Mouse (Mus musculus): ENCODE measurements around the gene Tbx1. TPM values are rescaled to one million over a fixed set of nuclear protein-coding genes. Genes with fewer than 3 reads are reported as not detected.

The Tbx1 gene
- polyA plus RNA-seq, 1 experiment from 2014 or later: 0.26 TPM

- Histone ChIP-seq H3K27me3 (ENCODE audit: insufficient read depth, low read length) (peaks cover 91% of the 10 kb centered on the region), H3K9ac (replicated peaks; ENCODE audit: low read length) (no peak overlapping the region), H3K36me3 (ENCODE audit: insufficient read depth, low read length) (no peaks in the 10 kb centered on the region; the same call in 1 of the 2 replicates), H3K27ac (ENCODE audit: low read length) (no peak overlapping the region), H3K4me3 (ENCODE audit: low read length) (no peak overlapping the region), H3K4me1 (ENCODE audit: insufficient read depth, low read length) (peaks cover 32% of the 10 kb centered on the region), H3K4me2 (replicated peaks; ENCODE audit: low read depth, low read length) (no peak overlapping the region), H3K9me3 (ENCODE audit: low read length) (no peaks in the 10 kb centered on the region)
- no peak for ATAC-seq (ENCODE audit: low FRiP score, low TSS enrichment)
- WGBS: 66% methylated on average over 15 of the region's 15 CpGs
Measured at GRCm38 (mm10) chr16:18623751-18624540, 33.5 kb upstream of the Tbx1 start.

GRCm38 (mm10) chr16:18622916-18623750, 32.7 kb upstream of the Tbx1 start:
- Histone ChIP-seq H3K4me3 (ENCODE audit: low read length) (no peak overlapping the region), H3K9ac (replicated peaks; ENCODE audit: low read length) (no peak overlapping the region), H3K27ac (ENCODE audit: low read length) (no peak overlapping the region), H3K36me3 (ENCODE audit: insufficient read depth, low read length) (no peaks in the 10 kb centered on the region; the same call in 1 of the 2 replicates), H3K9me3 (ENCODE audit: low read length) (no peaks in the 10 kb centered on the region), H3K4me1 (ENCODE audit: insufficient read depth, low read length) (peaks cover 29% of the 10 kb centered on the region), H3K4me2 (replicated peaks; ENCODE audit: low read depth, low read length) (no peak overlapping the region), H3K27me3 (ENCODE audit: insufficient read depth, low read length) (peaks cover 99% of the 10 kb centered on the region)
- no peak for ATAC-seq (ENCODE audit: low FRiP score, low TSS enrichment)
- WGBS: 42% methylated on average over 29 of the region's 29 CpGs

GRCm38 (mm10) chr16:18622019-18622418, 31.5 kb upstream of the Tbx1 start, which contains the start of gene Gp1bb:
Gene Gp1bb, minus strand, starts transcription at chr16:18622403.
- Histone ChIP-seq H3K36me3 (ENCODE audit: insufficient read depth, low read length) (no peaks in the 10 kb centered on the region; the same call in 1 of the 2 replicates), H3K4me1 (ENCODE audit: insufficient read depth, low read length) (peaks cover 35% of the 10 kb centered on the region), H3K9ac (replicated peaks; ENCODE audit: low read length) (no peak within 1 kb of the TSS), H3K4me3 (ENCODE audit: low read length) (peak within 1 kb of the TSS; percentile 51), H3K27me3 (ENCODE audit: insufficient read depth, low read length) (peaks cover 91% of the 10 kb centered on the region), H3K9me3 (ENCODE audit: low read length) (no peaks in the 10 kb centered on the region), H3K27ac (ENCODE audit: low read length) (no peak within 1 kb of the TSS), H3K4me2 (replicated peaks; ENCODE audit: low read depth, low read length) (peak within 1 kb of the TSS; percentile 84)
- WGBS: 16% methylated on average over 17 of the region's 17 CpGs
- ATAC-seq (ENCODE audit: low FRiP score, low TSS enrichment): no peak

GRCm38 (mm10) chr16:18621362-18622001, 31.0 kb upstream of the Tbx1 start:
- Histone ChIP-seq H3K27ac (ENCODE audit: low read length) (no peak overlapping the region), H3K4me1 (ENCODE audit: insufficient read depth, low read length) (peaks cover 35% of the 10 kb centered on the region), H3K9me3 (ENCODE audit: low read length) (no peaks in the 10 kb centered on the region), H3K9ac (replicated peaks; ENCODE audit: low read length) (no peak overlapping the region), H3K27me3 (ENCODE audit: insufficient read depth, low read length) (peaks cover 91% of the 10 kb centered on the region), H3K36me3 (ENCODE audit: insufficient read depth, low read length) (no peaks in the 10 kb centered on the region; the same call in 1 of the 2 replicates), H3K4me3 (ENCODE audit: low read length) (peak overlapping the region; percentile 51), H3K4me2 (replicated peaks; ENCODE audit: low read depth, low read length) (peak overlapping the region; percentile 84)
- ATAC-seq (ENCODE audit: low FRiP score, low TSS enrichment): no peak
- 7% methylated on average over 38 of the region's 38 CpGs for WGBS

GRCm38 (mm10) chr16:18620601-18621361, 30.3 kb upstream of the Tbx1 start:
- Histone ChIP-seq H3K27me3 (ENCODE audit: insufficient read depth, low read length) (peaks cover 90% of the 10 kb centered on the region), H3K4me2 (replicated peaks; ENCODE audit: low read depth, low read length) (peak overlapping the region; percentile 84), H3K36me3 (ENCODE audit: insufficient read depth, low read length) (no peaks in the 10 kb centered on the region; the same call in 1 of the 2 replicates), H3K27ac (ENCODE audit: low read length) (no peak overlapping the region), H3K4me1 (ENCODE audit: insufficient read depth, low read length) (peaks cover 28% of the 10 kb centered on the region), H3K9me3 (ENCODE audit: low read length) (no peaks in the 10 kb centered on the region), H3K9ac (replicated peaks; ENCODE audit: low read length) (no peak overlapping the region), H3K4me3 (ENCODE audit: low read length) (peak overlapping the region; percentile 51)
- no peak for ATAC-seq (ENCODE audit: low FRiP score, low TSS enrichment)
- under 1% methylated on average over 73 of the region's 74 CpGs for WGBS

- Histone ChIP-seq H3K4me3 (ENCODE audit: low read length) (peak overlapping the region; percentile 51), H3K9me3 (ENCODE audit: low read length) (no peaks in the 10 kb centered on the region), H3K4me1 (ENCODE audit: insufficient read depth, low read length) (peaks cover 27% of the 10 kb centered on the region), H3K9ac (replicated peaks; ENCODE audit: low read length) (no peak overlapping the region), H3K27ac (ENCODE audit: low read length) (no peak overlapping the region), H3K27me3 (ENCODE audit: insufficient read depth, low read length) (peaks cover 88% of the 10 kb centered on the region), H3K36me3 (ENCODE audit: insufficient read depth, low read length) (no peaks in the 10 kb centered on the region; the same call in 1 of the 2 replicates), H3K4me2 (replicated peaks; ENCODE audit: low read depth, low read length) (peak overlapping the region; percentile 84)
- ATAC-seq (ENCODE audit: low FRiP score, low TSS enrichment): no peak
- 41% methylated on average over 6 of the region's 6 CpGs for WGBS
Measured at GRCm38 (mm10) chr16:18620201-18620600, 29.7 kb upstream of the Tbx1 start.

- Histone ChIP-seq H3K9ac (replicated peaks; ENCODE audit: low read length) (no peak overlapping the region), H3K4me1 (ENCODE audit: insufficient read depth, low read length) (peaks cover 27% of the 10 kb centered on the region), H3K27me3 (ENCODE audit: insufficient read depth, low read length) (peaks cover 86% of the 10 kb centered on the region), H3K27ac (ENCODE audit: low read length) (no peak overlapping the region), H3K4me2 (replicated peaks; ENCODE audit: low read depth, low read length) (no peak overlapping the region), H3K36me3 (ENCODE audit: insufficient read depth, low read length) (no peaks in the 10 kb centered on the region; the same call in 1 of the 2 replicates), H3K4me3 (ENCODE audit: low read length) (no peak overlapping the region), H3K9me3 (ENCODE audit: low read length) (no peaks in the 10 kb centered on the region)
- no peak for ATAC-seq (ENCODE audit: low FRiP score, low TSS enrichment)
- 71% methylated on average over 4 of the region's 4 CpGs for WGBS
Measured at GRCm38 (mm10) chr16:18619110-18619509, 28.6 kb upstream of the Tbx1 start.

GRCm38 (mm10) chr16:18618297-18618696, 27.8 kb upstream of the Tbx1 start:
- peaks cover 85% of the 10 kb centered on the region for H3K27me3 ChIP-seq (ENCODE audit: insufficient read depth, low read length)
- peak; percentile 20; the same call in 1 of the 2 replicates for ATAC-seq (ENCODE audit: low FRiP score, low TSS enrichment)
- H3K4me1 ChIP-seq (ENCODE audit: insufficient read depth, low read length): peaks cover 30% of the 10 kb centered on the region

More at GRCm38 (mm10) chr16:18618297-18618696, 27.8 kb upstream of the Tbx1 start:
- no peak overlapping the region for H3K4me2 ChIP-seq (replicated peaks; ENCODE audit: low read depth, low read length)
- no peak overlapping the region for H3K27ac ChIP-seq (ENCODE audit: low read length)
- H3K9me3 ChIP-seq (ENCODE audit: low read length): no peaks in the 10 kb centered on the region
- no peaks in the 10 kb centered on the region; the same call in 1 of the 2 replicates for H3K36me3 ChIP-seq (ENCODE audit: insufficient read depth, low read length)
- H3K9ac ChIP-seq (replicated peaks; ENCODE audit: low read length): no peak overlapping the region
- no peak overlapping the region for H3K4me3 ChIP-seq (ENCODE audit: low read length)
- WGBS: 45% methylated on average over 2 of the region's 2 CpGs

All from kidney, embryonic 16.5 days (tissue).